Mouse (Mus musculus) liver, postnatal 0 days (tissue): ENCODE data around the gene Gstm1. TPM values are rescaled to one million over a fixed set of nuclear protein-coding genes. Genes with fewer than 3 reads are reported as not detected.

Experiments
- ATAC-seq: fragments of 200-750 bp; cut with Nextera tagmentation; 2 replicates; pipeline ENCODE4 v1.8.0; 2017; ENCODE audit warnings: mild to moderate bottlenecking, moderate library complexity
- DNase-seq: peaks from one replicate; pipeline ENCODE4 v3.0.0-alpha.2; 2016
- H3K27ac ChIP-seq: fragments of 300-500 bp; sonication (generic); 2 replicates; pipeline ENCODE4 v1.5.1; 2014; ENCODE audit warnings: antibody characterized with exemption, moderate library complexity, mild to moderate bottlenecking, low read depth
- H3K27me3 ChIP-seq: fragments of 300-500 bp; sonication (generic); 2 replicates; pipeline ENCODE4 v1.6.1; 2014; ENCODE audit warnings: low read length, control low read depth, mixed read lengths; ENCODE audit not compliant: insufficient read depth
- H3K36me3 ChIP-seq: fragments of 300-500 bp; sonication (generic); replicated peaks from 2 replicates; pipeline ENCODE4 v1.6.1; 2014; ENCODE audit warnings: mild to moderate bottlenecking, control low read depth, low read length, moderate library complexity, mixed read lengths; ENCODE audit not compliant: insufficient read depth
- H3K4me1 ChIP-seq: fragments of 300-500 bp; sonication (generic); 2 replicates; pipeline ENCODE4 v1.6.1; 2014; ENCODE audit warnings: antibody characterized with exemption, mild to moderate bottlenecking, control low read depth; ENCODE audit not compliant: insufficient read depth
- H3K4me2 ChIP-seq: fragments of 300-500 bp; sonication (generic); 2 replicates; pipeline ENCODE4 v1.6.1; 2014; ENCODE audit warnings: low read depth, mild to moderate bottlenecking, low read length, moderate library complexity, mixed read lengths
- H3K4me3 ChIP-seq: fragments of 300-500 bp; sonication (generic); 2 replicates; pipeline ENCODE4 v1.5.1; 2014; ENCODE audit warnings: low read depth, low read length
- H3K9ac ChIP-seq: fragments of 300-500 bp; sonication (generic); replicated peaks from 2 replicates; pipeline ENCODE4 v1.6.1; 2014; ENCODE audit warnings: mild to moderate bottlenecking, moderate library complexity
- H3K9me3 ChIP-seq: fragments of 300-500 bp; sonication (generic); 2 replicates; pipeline ENCODE4 v1.6.1; 2016; ENCODE audit warnings: mild to moderate bottlenecking, control low read depth, low read length, mixed read lengths
- CTCF ChIP-seq: sonication (generic); IDR thresholded peaks from 2 replicates; pipeline ENCODE4 v1.5.1; 2016; ENCODE audit warnings: antibody characterized with exemption, low read depth
- EP300 ChIP-seq: IDR thresholded peaks from 2 replicates; pipeline ENCODE4 v1.6.1; 2016; ENCODE audit warnings: antibody characterized with exemption, low read depth, mild to moderate bottlenecking
- WGBS: fragments of 180-500 bp; shearing (Covaris S2); extraction: QIAGEN DNeasy Blood & Tissue Kit; methylation state at CpG from one replicate; pipeline ENCODE4 v1.1.7; 2014; ENCODE audit not compliant: insufficient replicate concordance; 5-methylcytosine and 5-hydroxymethylcytosine counted together
- polyA plus RNA-seq: library from polyadenylated mRNA; unstranded; fragments of >200 nt; fragmentation: Nextera tagmentation; extraction: Ambion mirVana; gene quantifications from 2 replicates; pipeline ENCODE4 v1.2.1, GENCODE M21; 2015

Gene Gstm1
- polyA plus RNA-seq, result 188 and 211 TPM in 2 replicates

GRCm38 (mm10) chr3:108017473-108018189, at the start of gene Gstm1:
Gene Gstm1, minus strand, starts transcription at chr3:108017973.
- Histone ChIP-seq H3K4me3 (peak within 1 kb of the TSS; percentile 50), H3K36me3 (no peaks in the 10 kb centered on the region), H3K9me3 (no peaks in the 10 kb centered on the region), H3K4me2 (peak within 1 kb of the TSS; percentile 73), H3K9ac (peak within 1 kb of the TSS; percentile 68), H3K27ac (peak within 1 kb of the TSS; percentile 97), H3K27me3 (no peaks in the 10 kb centered on the region), H3K4me1 (peaks cover 30% of the 10 kb centered on the region)
- 2% methylated on average over 31 of the region's 31 CpGs for WGBS
- ATAC-seq, result peak; percentile 93
- TF ChIP-seq EP300 (0 out of 2 replicates have a peak, but pooled peaks have one; percentile 44), CTCF (peak; percentile 85)
- peak; percentile 90 for DNase-seq

GRCm38 (mm10) chr3:108067370-108067934, 49.7 kb upstream of the Gstm1 start:
- 54% methylated on average over 6 of the region's 6 CpGs for WGBS
- H3K4me3 ChIP-seq, result no peak overlapping the region
- ATAC-seq, result peak; percentile 78
- H3K4me1 ChIP-seq, result peaks cover 25% of the 10 kb centered on the region
- no peak for TF ChIP-seq EP300
- TF ChIP-seq CTCF, result no peak
- H3K27me3 ChIP-seq, result no peaks in the 10 kb centered on the region
- H3K4me2 ChIP-seq, result no peak overlapping the region
- H3K36me3 ChIP-seq, result no peaks in the 10 kb centered on the region; the same call in 1 of the 2 replicates
- peak overlapping the region; percentile 71 for H3K27ac ChIP-seq
- H3K9ac ChIP-seq, result no peak overlapping the region
- no peaks in the 10 kb centered on the region for H3K9me3 ChIP-seq
- no peak for DNase-seq

GRCm38 (mm10) chr3:108065551-108065950, 47.8 kb upstream of the Gstm1 start:
- 76% methylated on average over 9 of the region's 9 CpGs for WGBS
- TF ChIP-seq CTCF (no peak), EP300 (no peak)
- no peak overlapping the region for H3K4me2 ChIP-seq
- no peaks in the 10 kb centered on the region for H3K9me3 ChIP-seq
- H3K27ac ChIP-seq, result no peak overlapping the region
- H3K4me3 ChIP-seq, result no peak overlapping the region
- H3K27me3 ChIP-seq, result no peaks in the 10 kb centered on the region
- ATAC-seq (no peak), DNase-seq (peak; percentile 10)
- no peaks in the 10 kb centered on the region for H3K36me3 ChIP-seq
- no peak overlapping the region for H3K9ac ChIP-seq
- peaks cover 20% of the 10 kb centered on the region for H3K4me1 ChIP-seq

- no peak for TF ChIP-seq CTCF
These were observed 46.9 kb upstream of the Gstm1 start for GRCm38 (mm10) chr3:108064672-108065071.

GRCm38 (mm10) chr3:108062648-108063047, 44.9 kb upstream of the Gstm1 start:
- 88% methylated on average over 8 of the region's 8 CpGs for WGBS

More at GRCm38 (mm10) chr3:108064672-108065071, 46.9 kb upstream of the Gstm1 start:
- ATAC-seq, result no peak
- Histone ChIP-seq H3K9ac (no peak overlapping the region), H3K27ac (no peak overlapping the region), H3K36me3 (no peaks in the 10 kb centered on the region), H3K4me2 (no peak overlapping the region), H3K9me3 (no peaks in the 10 kb centered on the region), H3K4me1 (peaks cover 17% of the 10 kb centered on the region), H3K4me3 (no peak overlapping the region), H3K27me3 (no peaks in the 10 kb centered on the region)
- 71% methylated on average over 4 of the region's 4 CpGs for WGBS
- no peak for DNase-seq

GRCm38 (mm10) chr3:108061420-108061819, 43.6 kb upstream of the Gstm1 start:
- peak; percentile 38; the same call in 1 of the 2 replicates for ATAC-seq
- Histone ChIP-seq H3K36me3 (no peaks in the 10 kb centered on the region), H3K27me3 (no peaks in the 10 kb centered on the region), H3K27ac (no peak overlapping the region), H3K4me3 (no peak overlapping the region), H3K4me1 (peaks cover 4% of the 10 kb centered on the region; the same call in 1 of the 2 replicates), H3K4me2 (peak overlapping the region; percentile 58), H3K9ac (no peak overlapping the region), H3K9me3 (no peaks in the 10 kb centered on the region)
- peak; percentile 56 for DNase-seq
- peak; percentile 88 for TF ChIP-seq CTCF
- TF ChIP-seq EP300, result no peak
- 4% methylated on average over 7 of the region's 7 CpGs for WGBS

More at GRCm38 (mm10) chr3:108062648-108063047, 44.9 kb upstream of the Gstm1 start:
- TF ChIP-seq CTCF (no peak), EP300 (no peak)
- Histone ChIP-seq H3K4me3 (no peak overlapping the region), H3K27ac (no peak overlapping the region), H3K27me3 (no peaks in the 10 kb centered on the region), H3K9ac (no peak overlapping the region), H3K4me1 (peaks cover 4% of the 10 kb centered on the region; the same call in 1 of the 2 replicates), H3K4me2 (no peak overlapping the region), H3K9me3 (no peaks in the 10 kb centered on the region), H3K36me3 (no peaks in the 10 kb centered on the region)
- ATAC-seq (no peak), DNase-seq (no peak)
